Mouse (Mus musculus): ENCODE results near the gene Smarcb1.

- TF ChIP-seq ZC3H11A (IDR thresholded peaks at IDR 0.05; ENCODE audit: borderline replicate concordance, low read depth, low read length) (no peak), HCFC1 (IDR thresholded peaks at IDR 0.05; ENCODE audit: borderline replicate concordance, insufficient read depth, low read length) (no peak)
These were observed 26.8 kb downstream of the Smarcb1 start for GRCm38 (mm10) chr10:75894601-75895000.

Measured in ES-E14 (cell line).